Mouse (Mus musculus) thymus, adult 18-20 months (tissue): Measurements from ENCODE around the gene Epor.
A peak's percentile ranks its signal among the peaks of the same experiment; 100 is the strongest.

Source experiments
- DNase-seq, 2 experiments: peaks; one replicate each; pipeline ENCODE4 v3.0.0; 2022; ENCODE audit warnings: mixed read lengths in 2 of 2

Epor gene

GRCm38 (mm10) chr9:21962416-21963059 is 768 bp downstream of the Epor start:
- DNase-seq, result peak; percentile 37 to 41

GRCm38 (mm10) chr9:21962010-21962409 is 1.3 kb downstream of the Epor start:
- DNase-seq, result no peak

- DNase-seq, result no peak
These were observed 1.8 kb downstream of the Epor start for GRCm38 (mm10) chr9:21961366-21961980.

GRCm38 (mm10) chr9:21960558-21961208 is 2.6 kb downstream of the Epor start:
- DNase-seq, result no peak

- no peak for DNase-seq
These were observed 3.2 kb downstream of the Epor start for GRCm38 (mm10) chr9:21960135-21960534.

GRCm38 (mm10) chr9:21959244-21959643 is 4.1 kb downstream of the Epor start:
- DNase-seq, result no peak

GRCm38 (mm10) chr9:21958372-21958771 is 4.9 kb downstream of the Epor start:
- DNase-seq, result no peak

GRCm38 (mm10) chr9:21955570-21956281 is 7.6 kb downstream of the Epor start, which contains the start of gene Swsap1:
Gene Swsap1, plus strand, starts transcription at chr9:21955755.
- DNase-seq, result peak; percentile 95 to 98

GRCm38 (mm10) chr9:21955225-21955569 is 8.1 kb downstream of the Epor start:
- no peak for DNase-seq

GRCm38 (mm10) chr9:21954635-21955034 is 8.7 kb downstream of the Epor start:
- no peak for DNase-seq

- no peak for DNase-seq
These were observed 9.7 kb downstream of the Epor start for GRCm38 (mm10) chr9:21953600-21953999.

- DNase-seq, result no peak
These were observed 11.3 kb downstream of the Epor start for GRCm38 (mm10) chr9:21951977-21952376.

GRCm38 (mm10) chr9:21950322-21950721 is 13.0 kb downstream of the Epor start:
- DNase-seq, result no peak

GRCm38 (mm10) chr9:21948790-21949189 is 14.5 kb downstream of the Epor start:
- no peak for DNase-seq

GRCm38 (mm10) chr9:21948146-21948545 is 15.2 kb downstream of the Epor start:
- DNase-seq, result no peak

- DNase-seq, result no peak
These were observed 15.7 kb downstream of the Epor start for GRCm38 (mm10) chr9:21947540-21948130.

GRCm38 (mm10) chr9:21944267-21944666 is 19.0 kb downstream of the Epor start:
- DNase-seq, result no peak

- DNase-seq, result no peak
These were observed 19.7 kb downstream of the Epor start for GRCm38 (mm10) chr9:21943638-21944037.

- no peak for DNase-seq
These were observed 20.3 kb downstream of the Epor start for GRCm38 (mm10) chr9:21943046-21943445.

- no peak for DNase-seq
These were observed 25.0 kb downstream of the Epor start for GRCm38 (mm10) chr9:21938234-21938855.

GRCm38 (mm10) chr9:21937711-21938175 is 25.6 kb downstream of the Epor start:
- no peak for DNase-seq
